Mouse (Mus musculus) embryonic facial prominence, embryonic 14.5 days (tissue): ENCODE results near the gene Gm10198. TPM values are rescaled to one million over a fixed set of nuclear protein-coding genes. Genes with fewer than 3 reads are reported as not detected.
A peak's percentile ranks its signal among the peaks of the same experiment; 100 is the strongest.

Source experiments
- ATAC-seq: fragments of 200-750 bp; cut with Nextera tagmentation; 2 replicates; pipeline ENCODE4 v1.8.0; 2017; ENCODE audit warnings: low read depth, moderate number of reproducible peaks, moderate TSS enrichment
- DNase-seq: peaks from one replicate; pipeline ENCODE4 v3.0.0-alpha.2; 2015; ENCODE audit warnings: low spot score
- H3K27ac ChIP-seq: fragments of 300-500 bp; sonication (generic); replicated peaks from 2 replicates; pipeline ENCODE4 v1.5.1; 2014; ENCODE audit warnings: low read depth, mild to moderate bottlenecking, low read length, moderate library complexity
- H3K27me3 ChIP-seq: fragments of 300-500 bp; sonication (generic); replicated peaks from 2 replicates; pipeline ENCODE4 v1.6.1; 2014; ENCODE audit warnings: low read length; ENCODE audit not compliant: control insufficient read depth, insufficient read depth
- H3K36me3 ChIP-seq: fragments of 300-500 bp; sonication (generic); 2 replicates; pipeline ENCODE4 v1.6.1; 2014; ENCODE audit warnings: low read length, mixed read lengths; ENCODE audit not compliant: control insufficient read depth, insufficient read depth
- H3K4me1 ChIP-seq: fragments of 300-500 bp; sonication (generic); 2 replicates; pipeline ENCODE4 v1.6.1; 2014; ENCODE audit warnings: antibody characterized with exemption, low read length; ENCODE audit not compliant: control insufficient read depth, insufficient read depth
- H3K4me2 ChIP-seq: fragments of 300-500 bp; sonication (generic); 2 replicates; pipeline ENCODE4 v1.6.1; 2014; ENCODE audit warnings: low read depth, mild to moderate bottlenecking, low read length, moderate library complexity, mixed read lengths
- H3K4me3 ChIP-seq: fragments of 300-500 bp; sonication (generic); 2 replicates; pipeline ENCODE4 v1.5.1; 2014; ENCODE audit warnings: low read depth, mild to moderate bottlenecking, low read length
- H3K9ac ChIP-seq: fragments of 300-500 bp; sonication (generic); 2 replicates; pipeline ENCODE4 v1.6.1; 2014; ENCODE audit warnings: low read depth, mild to moderate bottlenecking, low read length, moderate library complexity, mixed read lengths
- H3K9me3 ChIP-seq: fragments of 300-500 bp; sonication (generic); 2 replicates; pipeline ENCODE4 v1.6.1; 2016; ENCODE audit warnings: low read length; ENCODE audit not compliant: control insufficient read depth
- WGBS: fragments of 180-500 bp; shearing (Covaris S2); extraction: QIAGEN DNeasy Blood & Tissue Kit; methylation state at CpG from one replicate; pipeline ENCODE4 v1.1.7; 2014; 5-methylcytosine and 5-hydroxymethylcytosine counted together
- polyA plus RNA-seq: library from polyadenylated mRNA; unstranded; fragments of >200 nt; fragmentation: Nextera tagmentation; extraction: Ambion mirVana; gene quantifications from 2 replicates; pipeline ENCODE4 v1.2.1, GENCODE M21; 2014

Gene Gm10198
- polyA plus RNA-seq, 1 experiment from 2014 or later: not detected

GRCm38 (mm10) chr13:111574196-111574595 is 18.4 kb upstream of the Gm10198 start:
- ATAC-seq (no peak), DNase-seq (peak; percentile 28)
- H3K27ac ChIP-seq: no peak overlapping the region

GRCm38 (mm10) chr13:111577177-111577576 is 15.4 kb upstream of the Gm10198 start:
- no peak for DNase-seq
- Histone ChIP-seq H3K36me3 (no peaks in the 10 kb centered on the region), H3K4me2 (no peak overlapping the region), H3K27me3 (no peaks in the 10 kb centered on the region), H3K9ac (no peak overlapping the region), H3K27ac (no peak overlapping the region), H3K9me3 (no peaks in the 10 kb centered on the region; the same call in 1 of the 2 replicates), H3K4me1 (no peaks in the 10 kb centered on the region), H3K4me3 (no peak overlapping the region)
- WGBS: 94% methylated on average over 11 of the region's 11 CpGs
- ATAC-seq: no peak

More at GRCm38 (mm10) chr13:111574196-111574595, 18.4 kb upstream of the Gm10198 start:
- no peaks in the 10 kb centered on the region for H3K27me3 ChIP-seq
- H3K4me3 ChIP-seq: no peak overlapping the region
- WGBS: 46% methylated on average over 4 of the region's 4 CpGs
- no peaks in the 10 kb centered on the region for H3K9me3 ChIP-seq
- no peaks in the 10 kb centered on the region for H3K4me1 ChIP-seq
- no peaks in the 10 kb centered on the region for H3K36me3 ChIP-seq
- no peak overlapping the region for H3K9ac ChIP-seq
- H3K4me2 ChIP-seq: no peak overlapping the region

GRCm38 (mm10) chr13:111580054-111580453 is 12.5 kb upstream of the Gm10198 start:
- H3K4me1 ChIP-seq: no peaks in the 10 kb centered on the region

GRCm38 (mm10) chr13:111598111-111598510 is 5.5 kb downstream of the Gm10198 start:
- WGBS: 90% methylated on average over 7 of the region's 7 CpGs

More at GRCm38 (mm10) chr13:111580054-111580453, 12.5 kb upstream of the Gm10198 start:
- 94% methylated on average over 10 of the region's 10 CpGs for WGBS
- H3K9me3 ChIP-seq: no peaks in the 10 kb centered on the region; the same call in 1 of the 2 replicates
- DNase-seq: no peak
- H3K36me3 ChIP-seq: no peaks in the 10 kb centered on the region
- no peak overlapping the region for H3K4me2 ChIP-seq
- H3K27me3 ChIP-seq: no peaks in the 10 kb centered on the region
- no peak overlapping the region for H3K27ac ChIP-seq
- ATAC-seq: no peak
- no peak overlapping the region for H3K9ac ChIP-seq
- H3K4me3 ChIP-seq: no peak overlapping the region

GRCm38 (mm10) chr13:111601383-111601782 is 8.8 kb downstream of the Gm10198 start:
- ATAC-seq (no peak), DNase-seq (no peak)
- no peaks in the 10 kb centered on the region for H3K27me3 ChIP-seq
- H3K9me3 ChIP-seq: no peaks in the 10 kb centered on the region
- WGBS: 74% methylated on average over 4 of the region's 4 CpGs
- no peaks in the 10 kb centered on the region for H3K4me1 ChIP-seq
- no peak overlapping the region for H3K9ac ChIP-seq
- no peak overlapping the region for H3K27ac ChIP-seq
- no peak overlapping the region for H3K4me3 ChIP-seq
- no peak overlapping the region for H3K4me2 ChIP-seq
- no peaks in the 10 kb centered on the region for H3K36me3 ChIP-seq

More at GRCm38 (mm10) chr13:111598111-111598510, 5.5 kb downstream of the Gm10198 start:
- no peaks in the 10 kb centered on the region for H3K36me3 ChIP-seq
- no peak overlapping the region for H3K27ac ChIP-seq
- ATAC-seq: no peak
- no peaks in the 10 kb centered on the region for H3K9me3 ChIP-seq
- DNase-seq: no peak
- H3K27me3 ChIP-seq: no peaks in the 10 kb centered on the region
- H3K4me3 ChIP-seq: no peak overlapping the region
- no peak overlapping the region for H3K4me2 ChIP-seq
- H3K9ac ChIP-seq: no peak overlapping the region
- H3K4me1 ChIP-seq: no peaks in the 10 kb centered on the region

- no peak overlapping the region for H3K9ac ChIP-seq
- H3K4me1 ChIP-seq: no peaks in the 10 kb centered on the region
- no peak overlapping the region for H3K4me2 ChIP-seq
- no peak overlapping the region for H3K4me3 ChIP-seq
- H3K36me3 ChIP-seq: no peaks in the 10 kb centered on the region
- H3K27ac ChIP-seq: no peak overlapping the region
- no peak for DNase-seq
- WGBS: 91% methylated on average over 5 of the region's 5 CpGs
- ATAC-seq: no peak
- peaks cover 3% of the 10 kb centered on the region for H3K9me3 ChIP-seq
- H3K27me3 ChIP-seq: no peaks in the 10 kb centered on the region
Measured at GRCm38 (mm10) chr13:111604826-111605225, 12.2 kb downstream of the Gm10198 start.

- Histone ChIP-seq H3K27ac (no peak overlapping the region), H3K27me3 (no peaks in the 10 kb centered on the region), H3K9me3 (no peaks in the 10 kb centered on the region), H3K4me3 (no peak overlapping the region), H3K4me1 (no peaks in the 10 kb centered on the region), H3K36me3 (no peaks in the 10 kb centered on the region), H3K4me2 (no peak overlapping the region), H3K9ac (no peak overlapping the region)
- peak; percentile 62 for DNase-seq
- peak; percentile 37; the same call in 1 of the 2 replicates for ATAC-seq
- 63% methylated on average over 12 of the region's 13 CpGs for WGBS
Measured at GRCm38 (mm10) chr13:111616168-111617125, 23.9 kb downstream of the Gm10198 start.

GRCm38 (mm10) chr13:111620433-111620832 is 27.8 kb downstream of the Gm10198 start:
- no peak overlapping the region for H3K9ac ChIP-seq
- DNase-seq (no peak), ATAC-seq (no peak)
- H3K4me1 ChIP-seq: no peaks in the 10 kb centered on the region
- H3K9me3 ChIP-seq: no peaks in the 10 kb centered on the region
- no peaks in the 10 kb centered on the region for H3K27me3 ChIP-seq
- no peak overlapping the region for H3K4me2 ChIP-seq
- H3K4me3 ChIP-seq: no peak overlapping the region
- H3K27ac ChIP-seq: no peak overlapping the region
- H3K36me3 ChIP-seq: no peaks in the 10 kb centered on the region
- 80% methylated on average over 4 of the region's 4 CpGs for WGBS
